Mouse (Mus musculus) thymus, adult 2 months (tissue): Measurements from ENCODE around the gene Rab3gap2.
A peak's percentile ranks its signal among the peaks of the same experiment; 100 is the strongest.

ENCODE experiments used
- CTCF ChIP-seq: fragments of 200-500 bp; IDR thresholded peaks from 2 replicates; pipeline ENCODE4 v1.5.1; 2012; ENCODE audit warnings: mild to moderate bottlenecking, control low read depth, low read length, moderate library complexity, borderline replicate concordance; ENCODE audit not compliant: control insufficient read depth, poor library complexity, insufficient read depth; ENCODE audit errors: extremely low read depth
- POLR2A ChIP-seq: fragments of 200-500 bp; IDR thresholded peaks from 2 replicates; pipeline ENCODE4 v1.6.1; 2012; ENCODE audit warnings: mild to moderate bottlenecking, low read length, control low read depth, moderate library complexity; ENCODE audit not compliant: control insufficient read depth, poor library complexity, insufficient read depth; ENCODE audit errors: extremely low read depth

DNA sequence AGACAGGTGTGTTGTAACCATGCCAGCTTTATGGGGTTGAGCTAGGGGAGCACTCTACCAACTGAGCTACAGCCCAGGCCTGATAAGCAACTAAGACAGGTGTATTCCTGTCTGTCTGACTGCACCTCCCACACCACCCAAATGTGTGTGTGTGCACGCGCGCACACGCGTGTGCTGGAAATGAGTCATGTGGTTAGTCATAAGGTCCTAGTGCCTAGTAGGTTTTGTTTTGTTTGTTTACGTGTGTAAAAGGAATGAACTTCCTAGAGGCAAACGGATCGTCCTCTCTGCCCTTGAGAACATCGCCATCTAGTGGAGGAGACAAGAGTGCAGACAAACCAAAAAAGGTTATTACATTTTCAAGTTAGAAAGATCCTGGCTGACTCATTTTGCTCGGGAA, 10.4 kb upstream of the Rab3gap2 start:
- TF ChIP-seq CTCF (0 out of 2 replicates have a peak, but pooled peaks have one; percentile 44), POLR2A (no peak)
